Mouse (Mus musculus): ENCODE measurements around the gene Ccdc141. TPM values are rescaled to one million over a fixed set of nuclear protein-coding genes. Genes with fewer than 3 reads are reported as not detected.

Ccdc141 gene
- polyA plus RNA-seq, 1 experiment from 2014 or later: 3.4 TPM

DNA sequence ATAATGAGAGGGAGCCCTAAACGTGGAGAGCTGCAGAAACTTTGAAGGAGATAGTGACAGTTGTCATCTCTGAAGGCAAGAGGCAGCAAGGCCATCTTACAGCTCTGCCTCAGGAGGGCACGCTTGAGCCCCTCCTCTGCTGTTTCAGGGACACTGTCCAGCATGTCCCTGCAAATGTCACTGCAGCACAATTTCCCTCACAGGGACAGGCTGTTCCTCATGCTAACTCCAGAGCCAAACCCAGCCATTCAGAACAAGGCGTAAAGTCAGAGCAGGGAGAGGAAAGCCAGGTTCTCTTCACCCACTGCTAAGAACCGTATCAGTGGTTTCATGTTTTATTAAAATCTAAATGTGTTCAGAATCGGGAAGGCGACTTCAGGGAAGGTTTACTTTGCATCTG is 192.8 kb downstream of the Ccdc141 start:
- H3K27ac ChIP-seq: no peak overlapping the region
- H3K36me3 ChIP-seq: no peaks in the 10 kb centered on the region
- no peak overlapping the region for H3K4me3 ChIP-seq
- no peak for DNase-seq (ENCODE audit: low spot score)
- no peaks in the 10 kb centered on the region for H3K27me3 ChIP-seq (ENCODE audit: insufficient read depth, poor library complexity, severe bottlenecking)
- no peaks in the 10 kb centered on the region for H3K9me3 ChIP-seq
- H3K4me1 ChIP-seq (replicated peaks): no peaks in the 10 kb centered on the region
- 75% methylated on average over 6 of the region's 6 CpGs for WGBS

DNA sequence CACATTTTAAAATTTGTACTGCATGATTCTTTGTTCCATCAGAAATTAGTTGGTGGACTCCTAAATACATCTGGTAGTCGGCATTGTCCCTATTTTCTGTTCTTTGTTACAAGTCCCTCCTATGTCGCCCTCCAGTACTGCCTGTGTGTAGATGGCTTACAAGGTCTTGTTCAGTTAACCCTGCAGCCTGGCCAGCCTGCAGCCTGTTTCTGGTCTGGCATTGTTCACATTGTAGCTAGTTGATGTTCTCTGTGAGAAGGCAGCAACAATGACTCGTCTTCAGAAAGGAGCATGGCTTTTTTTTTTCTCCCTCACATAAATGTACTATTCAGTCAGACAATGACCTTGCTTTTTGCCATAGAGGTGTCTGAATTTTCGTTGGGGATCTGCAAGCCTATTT is 198.4 kb downstream of the Ccdc141 start:
- H3K4me1 ChIP-seq (replicated peaks): 0 out of 2 replicates have a peak, but pooled peaks cover 3% of the 10 kb centered on the region
- no peaks in the 10 kb centered on the region for H3K36me3 ChIP-seq
- no peaks in the 10 kb centered on the region for H3K9me3 ChIP-seq
- no peaks in the 10 kb centered on the region for H3K27me3 ChIP-seq (ENCODE audit: insufficient read depth, poor library complexity, severe bottlenecking)
- no peak overlapping the region for H3K27ac ChIP-seq
- H3K4me3 ChIP-seq: no peak overlapping the region
- DNase-seq (ENCODE audit: low spot score): no peak
- WGBS: 47% methylated on average over 4 of the region's 4 CpGs

DNA sequence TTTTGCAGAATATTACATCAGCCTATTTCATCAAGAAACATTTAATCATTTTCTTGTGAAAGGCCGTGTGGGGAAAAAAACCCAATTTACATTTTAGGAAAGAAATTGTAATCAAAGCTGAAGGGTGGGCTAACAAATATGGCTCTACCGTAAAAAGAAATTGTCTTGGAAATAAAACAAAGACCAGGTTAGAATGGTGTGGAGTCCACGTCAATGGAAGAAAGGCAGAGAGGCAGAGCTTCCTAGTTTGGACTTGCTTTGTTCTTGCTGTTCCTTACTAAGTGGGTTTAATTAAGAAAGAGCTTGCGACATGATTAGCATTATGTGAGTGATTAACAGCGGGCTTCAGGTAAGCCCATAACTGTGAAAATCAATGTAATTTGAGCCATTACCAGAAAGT is 199.4 kb downstream of the Ccdc141 start:
- Histone ChIP-seq H3K27me3 (ENCODE audit: insufficient read depth, poor library complexity, severe bottlenecking) (no peaks in the 10 kb centered on the region), H3K27ac (no peak overlapping the region), H3K36me3 (no peaks in the 10 kb centered on the region), H3K4me3 (no peak overlapping the region), H3K9me3 (no peaks in the 10 kb centered on the region), H3K4me1 (replicated peaks) (0 out of 2 replicates have a peak, but pooled peaks cover 3% of the 10 kb centered on the region)
- whole genome bisulfite sequencing: 77% methylated on average over 5 of the region's 5 CpGs
- no peak for DNase-seq (ENCODE audit: low spot score)

- DNase-seq (ENCODE audit: low spot score): no peak
- Histone ChIP-seq H3K27me3 (ENCODE audit: insufficient read depth, poor library complexity, severe bottlenecking) (no peaks in the 10 kb centered on the region), H3K9me3 (no peaks in the 10 kb centered on the region), H3K4me1 (replicated peaks) (0 out of 2 replicates have a peak, but pooled peaks cover 3% of the 10 kb centered on the region), H3K4me3 (no peak overlapping the region), H3K27ac (no peak overlapping the region), H3K36me3 (no peaks in the 10 kb centered on the region)
- 33% methylated on average over 4 of the region's 4 CpGs for WGBS
These were observed 199.8 kb downstream of the Ccdc141 start for GRCm38 (mm10) chr2:76970669-76971068.

DNA sequence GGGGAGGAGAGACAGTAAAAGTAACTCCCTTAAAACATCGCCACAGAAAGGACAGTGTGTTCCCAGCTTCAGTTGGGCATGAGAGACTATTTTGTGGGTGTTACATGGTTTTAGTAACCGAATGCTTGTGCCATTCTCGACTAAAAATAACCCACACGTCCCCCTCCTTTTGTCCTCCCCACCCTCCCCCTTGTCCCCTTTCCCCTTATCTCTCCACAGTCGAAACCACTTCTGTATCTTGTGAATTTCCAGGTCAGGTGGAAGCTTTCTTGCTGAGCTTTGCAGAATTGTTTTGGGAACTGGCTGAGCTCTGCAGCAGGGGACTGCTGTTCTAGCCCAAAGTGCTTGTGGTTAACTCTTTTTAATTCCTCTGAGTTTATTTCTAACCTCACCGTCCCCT is 200.2 kb downstream of the Ccdc141 start:
- Histone ChIP-seq H3K36me3 (no peaks in the 10 kb centered on the region), H3K27me3 (ENCODE audit: insufficient read depth, poor library complexity, severe bottlenecking) (no peaks in the 10 kb centered on the region), H3K4me3 (no peak overlapping the region), H3K4me1 (replicated peaks) (0 out of 2 replicates have a peak, but pooled peaks cover 3% of the 10 kb centered on the region), H3K9me3 (no peaks in the 10 kb centered on the region), H3K27ac (no peak overlapping the region)
- no peak for DNase-seq (ENCODE audit: low spot score)
- WGBS: 71% methylated on average over 6 of the region's 6 CpGs

DNA sequence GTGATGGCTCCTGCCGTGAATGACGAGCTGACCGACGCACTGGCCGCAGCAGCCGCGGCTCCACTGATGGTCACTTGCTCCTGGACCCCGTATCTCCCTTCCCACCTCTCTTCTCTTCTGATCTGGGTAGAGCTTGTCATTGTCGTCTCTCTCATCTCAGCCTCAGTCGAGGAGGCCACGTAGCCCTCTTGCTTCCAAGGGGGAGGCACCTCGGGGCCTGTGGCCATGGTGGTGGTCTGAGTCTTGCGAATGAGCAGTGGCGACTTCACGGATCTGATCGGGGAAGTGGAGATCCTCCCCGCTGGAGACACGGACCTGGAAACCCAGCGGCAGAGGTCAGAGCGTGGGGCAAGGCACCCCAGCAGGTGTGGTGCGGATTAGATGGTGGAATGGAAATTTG is 200.8 kb downstream of the Ccdc141 start:
- Histone ChIP-seq H3K4me1 (replicated peaks) (0 out of 2 replicates have a peak, but pooled peaks cover 3% of the 10 kb centered on the region), H3K4me3 (no peak overlapping the region), H3K27me3 (ENCODE audit: insufficient read depth, poor library complexity, severe bottlenecking) (no peaks in the 10 kb centered on the region), H3K27ac (no peak overlapping the region), H3K36me3 (no peaks in the 10 kb centered on the region), H3K9me3 (no peaks in the 10 kb centered on the region)
- no peak for DNase-seq (ENCODE audit: low spot score)
- WGBS: 81% methylated on average over 21 of the region's 21 CpGs

DNA sequence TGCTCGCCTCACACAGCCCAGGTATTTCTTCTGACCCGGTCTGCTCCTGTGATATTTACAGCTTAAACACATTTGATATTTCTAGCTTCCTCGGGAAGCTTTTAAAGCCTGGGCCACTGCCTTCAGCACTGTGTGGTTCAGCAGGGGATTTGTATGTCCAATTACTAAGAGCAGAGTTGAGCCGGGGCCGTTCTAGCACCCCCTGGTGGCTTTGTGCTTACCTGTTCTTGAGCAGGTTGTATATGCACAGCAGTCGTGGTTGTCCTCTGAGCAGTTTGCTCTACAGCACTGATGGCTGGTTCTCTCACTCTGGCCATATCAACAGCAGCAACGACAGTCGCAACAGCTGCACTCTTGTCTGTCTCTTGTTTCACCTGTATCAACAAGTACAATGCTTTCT is 201.5 kb downstream of the Ccdc141 start:
- DNase-seq (ENCODE audit: low spot score): peak; percentile 79
- Histone ChIP-seq H3K27me3 (ENCODE audit: insufficient read depth, poor library complexity, severe bottlenecking) (no peaks in the 10 kb centered on the region), H3K27ac (no peak overlapping the region), H3K9me3 (no peaks in the 10 kb centered on the region), H3K4me1 (replicated peaks) (0 out of 2 replicates have a peak, but pooled peaks cover 3% of the 10 kb centered on the region), H3K4me3 (no peak overlapping the region), H3K36me3 (no peaks in the 10 kb centered on the region)
- 35% methylated on average over 8 of the region's 8 CpGs for WGBS

- H3K9me3 ChIP-seq: no peaks in the 10 kb centered on the region
- H3K4me1 ChIP-seq (replicated peaks): no peaks in the 10 kb centered on the region
- no peak overlapping the region for H3K27ac ChIP-seq
- no peaks in the 10 kb centered on the region for H3K36me3 ChIP-seq
- no peaks in the 10 kb centered on the region for H3K27me3 ChIP-seq (ENCODE audit: insufficient read depth, poor library complexity, severe bottlenecking)
- H3K4me3 ChIP-seq: no peak overlapping the region
- WGBS: 93% methylated on average over 6 of the region's 6 CpGs
- no peak for DNase-seq (ENCODE audit: low spot score)
These were observed 203.9 kb downstream of the Ccdc141 start for GRCm38 (mm10) chr2:76966582-76966981.

DNA sequence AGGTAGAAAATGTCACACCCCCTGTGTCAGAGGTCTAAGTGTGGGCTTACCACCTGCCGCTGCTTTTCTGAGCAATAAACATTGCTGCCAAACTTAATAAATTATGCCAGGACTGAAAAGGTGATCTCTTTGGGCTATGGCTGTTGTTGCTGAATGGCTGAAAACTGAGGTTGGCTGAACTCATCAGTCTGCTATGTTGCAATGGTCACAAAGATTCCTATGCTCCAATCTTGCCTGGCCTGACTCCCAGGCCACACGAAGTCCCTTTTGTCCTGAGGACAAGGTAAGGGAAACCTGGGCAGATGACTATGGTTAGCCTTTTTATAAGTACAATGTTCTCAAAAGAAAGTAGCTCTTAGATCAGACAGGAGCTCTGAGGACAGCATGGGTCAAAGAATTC is 204.4 kb downstream of the Ccdc141 start:
- WGBS: 88% methylated on average over 2 of the region's 2 CpGs
- Histone ChIP-seq H3K9me3 (no peaks in the 10 kb centered on the region), H3K36me3 (no peaks in the 10 kb centered on the region), H3K4me3 (no peak overlapping the region), H3K27me3 (ENCODE audit: insufficient read depth, poor library complexity, severe bottlenecking) (no peaks in the 10 kb centered on the region), H3K27ac (no peak overlapping the region), H3K4me1 (replicated peaks) (no peaks in the 10 kb centered on the region)
- DNase-seq (ENCODE audit: low spot score): no peak

- Histone ChIP-seq H3K9me3 (no peaks in the 10 kb centered on the region), H3K27me3 (ENCODE audit: insufficient read depth, poor library complexity, severe bottlenecking) (no peaks in the 10 kb centered on the region), H3K27ac (no peak overlapping the region), H3K4me1 (replicated peaks) (no peaks in the 10 kb centered on the region), H3K4me3 (no peak overlapping the region), H3K36me3 (no peaks in the 10 kb centered on the region)
- WGBS: 92% methylated on average over 7 of the region's 7 CpGs
- no peak for DNase-seq (ENCODE audit: low spot score)
These were observed 204.9 kb downstream of the Ccdc141 start for GRCm38 (mm10) chr2:76965542-76965941.

DNA sequence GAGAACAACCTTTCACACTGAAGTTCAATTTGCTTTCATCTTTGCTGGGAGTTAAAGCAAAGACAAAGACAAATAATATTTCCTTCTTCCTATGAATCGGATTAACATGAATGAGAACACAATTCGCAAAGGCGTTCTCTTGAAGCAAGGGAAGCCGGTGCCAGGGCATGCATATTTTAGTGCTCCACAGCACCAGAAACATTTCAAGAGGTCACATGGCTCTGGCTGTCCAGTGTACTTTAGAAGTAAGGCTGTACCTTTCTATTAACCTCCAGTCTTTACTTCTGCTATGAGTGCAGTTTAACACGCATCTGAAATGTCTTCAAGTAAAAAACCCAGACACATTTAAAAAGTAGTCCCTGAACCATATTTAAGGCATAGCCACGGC is 208.4 kb downstream of the Ccdc141 start:
- WGBS: 89% methylated on average over 6 of the region's 6 CpGs
- H3K27ac ChIP-seq: no peak overlapping the region
- no peaks in the 10 kb centered on the region for H3K27me3 ChIP-seq (ENCODE audit: insufficient read depth, poor library complexity, severe bottlenecking)
- H3K4me1 ChIP-seq (replicated peaks): no peaks in the 10 kb centered on the region
- no peaks in the 10 kb centered on the region for H3K36me3 ChIP-seq
- DNase-seq (ENCODE audit: low spot score): no peak
- H3K9me3 ChIP-seq: no peaks in the 10 kb centered on the region
- H3K4me3 ChIP-seq: no peak overlapping the region

DNA sequence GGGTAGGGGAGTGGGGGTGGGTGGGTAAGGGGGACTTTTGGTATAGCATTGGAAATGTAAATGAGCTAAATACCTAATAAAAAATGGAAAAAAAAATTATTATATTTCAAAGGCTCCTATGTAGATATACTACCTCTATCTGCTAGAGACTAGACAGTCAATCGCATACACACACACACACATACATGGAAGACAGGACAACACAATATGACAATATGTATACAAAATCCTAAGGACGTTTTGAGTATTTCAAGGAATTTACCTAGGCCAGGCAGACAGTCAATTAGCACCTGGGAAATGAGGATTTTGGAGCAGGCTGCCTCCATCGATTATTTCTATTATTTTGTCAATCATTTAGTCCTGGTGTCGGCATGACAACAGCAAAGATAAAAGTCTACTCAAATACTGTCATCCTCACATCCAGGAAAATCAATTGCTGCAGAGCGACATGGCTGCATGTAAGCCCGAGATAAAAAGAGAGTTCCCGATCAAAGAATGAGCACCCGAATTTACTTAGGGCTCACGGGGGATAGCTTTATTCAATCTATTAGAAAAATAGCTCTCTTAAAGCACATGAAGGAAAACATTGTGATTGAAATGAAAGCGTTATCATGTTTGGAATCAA is 208.9 kb downstream of the Ccdc141 start:
- Histone ChIP-seq H3K9me3 (no peaks in the 10 kb centered on the region), H3K4me3 (no peak overlapping the region), H3K27ac (no peak overlapping the region), H3K27me3 (ENCODE audit: insufficient read depth, poor library complexity, severe bottlenecking) (no peaks in the 10 kb centered on the region), H3K36me3 (no peaks in the 10 kb centered on the region), H3K4me1 (replicated peaks) (no peaks in the 10 kb centered on the region)
- WGBS: 89% methylated on average over 10 of the region's 10 CpGs
- no peak for DNase-seq (ENCODE audit: low spot score)

Measured in hindbrain, embryonic 10.5 days (tissue).